Mouse (Mus musculus): ENCODE results near the gene Crim1. TPM values are rescaled to one million over a fixed set of nuclear protein-coding genes. Genes with fewer than 3 reads are reported as not detected.

Crim1 gene
- polyA plus RNA-seq, 1 experiment from 2014 or later = 8.4 TPM

DNA sequence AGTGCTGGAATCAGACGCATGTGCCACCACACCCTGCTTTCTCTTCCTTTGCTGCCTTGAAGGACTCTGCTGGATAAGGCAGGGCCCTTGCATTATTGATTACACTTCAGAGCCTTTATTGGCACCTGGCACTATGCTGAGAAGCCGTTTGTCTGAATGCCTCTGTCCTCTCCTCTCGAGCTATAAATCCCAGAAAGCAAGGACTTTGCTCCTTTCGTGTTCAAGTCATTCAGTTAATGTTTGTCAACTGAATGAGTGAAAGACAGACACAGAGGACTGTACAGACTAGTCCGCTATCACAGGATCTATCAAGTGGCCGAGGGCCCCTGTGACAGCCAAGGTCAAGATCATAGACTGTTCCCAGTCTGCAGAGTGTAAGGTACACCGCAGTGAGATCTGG, 73.8 kb downstream of the Crim1 start:
- TF ChIP-seq CTCF (IDR thresholded peaks at IDR 0.05; ENCODE audit: low read depth) = no peak
- Histone ChIP-seq H3K4me1 (replicated peaks; ENCODE audit: insufficient read depth, low read length) (peaks cover 17% of the 10 kb centered on the region), H3K27ac (no peak overlapping the region), H3K4me3 (replicated peaks; ENCODE audit: low read depth, low read length) (no peak overlapping the region), H3K4me2 (ENCODE audit: low read length) (no peak overlapping the region), H3K9me3 (replicated peaks; ENCODE audit: low read length) (no peaks in the 10 kb centered on the region), H3K27me3 (ENCODE audit: insufficient read depth, low read length) (no peaks in the 10 kb centered on the region), H3K9ac (ENCODE audit: low read depth, low read length) (no peak overlapping the region), H3K36me3 (ENCODE audit: insufficient read depth, low read length) (no peaks in the 10 kb centered on the region)
- ATAC-seq (replicated peaks; ENCODE audit: low FRiP score, low read depth) (no peak), DNase-seq (ENCODE audit: low spot score) (no peak)
- WGBS = 62% methylated on average over 7 of the region's 7 CpGs

DNA sequence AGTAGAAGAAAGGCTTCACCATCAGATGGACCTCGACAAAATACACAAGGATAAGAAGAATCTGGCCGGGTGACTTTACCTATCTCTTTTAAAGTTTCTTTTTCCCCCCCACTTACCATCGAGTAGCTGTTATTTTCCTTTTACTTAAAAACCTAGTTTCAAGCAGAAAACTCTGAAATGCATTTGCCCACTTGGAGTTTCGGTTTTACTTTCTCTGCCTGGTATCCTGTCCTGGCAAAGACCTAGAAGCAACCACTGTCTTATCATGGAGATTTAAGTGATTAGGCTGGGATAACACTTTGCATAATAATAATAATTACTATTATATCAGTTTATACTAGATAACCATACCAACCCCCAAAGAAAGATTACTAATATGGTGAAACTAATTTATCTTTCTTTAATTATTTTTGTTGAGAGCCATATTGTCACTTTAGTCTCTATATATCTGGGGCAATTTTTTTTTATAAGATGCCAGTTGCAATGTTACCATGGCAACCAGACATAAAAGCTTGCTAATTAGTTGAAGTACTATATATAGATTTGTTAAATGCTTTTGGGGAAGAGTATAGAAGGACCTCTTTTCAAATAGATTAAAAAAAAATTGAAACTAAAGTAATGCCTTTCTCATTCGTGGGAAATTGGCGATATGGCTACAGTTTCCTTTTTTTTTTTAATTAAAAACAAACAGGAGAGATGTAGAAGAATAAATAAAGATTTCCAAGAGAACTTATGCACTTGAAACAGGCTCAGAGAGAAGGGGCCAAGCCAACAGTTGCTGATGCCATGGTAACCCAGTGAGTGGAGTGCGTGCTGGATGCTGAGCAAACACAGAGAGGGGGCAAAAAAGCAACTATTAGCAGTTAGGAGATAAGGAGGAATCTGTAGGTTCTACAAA, 74.8 kb downstream of the Crim1 start:
- Histone ChIP-seq H3K4me1 (replicated peaks; ENCODE audit: insufficient read depth, low read length) (peaks cover 17% of the 10 kb centered on the region), H3K4me2 (ENCODE audit: low read length) (no peak overlapping the region), H3K9ac (ENCODE audit: low read depth, low read length) (no peak overlapping the region), H3K9me3 (replicated peaks; ENCODE audit: low read length) (no peaks in the 10 kb centered on the region), H3K27me3 (ENCODE audit: insufficient read depth, low read length) (no peaks in the 10 kb centered on the region), H3K27ac (no peak overlapping the region), H3K36me3 (ENCODE audit: insufficient read depth, low read length) (no peaks in the 10 kb centered on the region), H3K4me3 (replicated peaks; ENCODE audit: low read depth, low read length) (no peak overlapping the region)
- DNase-seq (ENCODE audit: low spot score) (no peak), ATAC-seq (replicated peaks; ENCODE audit: low FRiP score, low read depth) (no peak)
- 87% methylated on average over 7 of the region's 7 CpGs for WGBS
- no peak for TF ChIP-seq CTCF (IDR thresholded peaks at IDR 0.05; ENCODE audit: low read depth)

DNA sequence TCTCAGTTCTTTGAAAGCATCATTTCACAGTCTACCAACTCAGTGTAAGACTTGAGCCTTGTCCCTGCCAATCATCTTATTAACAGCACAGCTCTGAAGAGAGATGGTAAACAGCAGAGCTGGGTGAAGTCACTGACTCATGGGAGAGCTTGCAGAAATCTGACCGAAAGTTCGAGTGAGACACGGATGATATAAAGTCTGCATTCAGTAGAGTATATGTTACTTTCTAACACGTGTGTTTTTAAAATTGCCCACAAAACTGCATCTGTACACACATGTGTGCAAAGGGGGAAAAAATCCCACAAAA, 75.4 kb downstream of the Crim1 start:
- TF ChIP-seq CTCF (IDR thresholded peaks at IDR 0.05; ENCODE audit: low read depth) = no peak
- Histone ChIP-seq H3K4me2 (ENCODE audit: low read length) (no peak overlapping the region), H3K4me3 (replicated peaks; ENCODE audit: low read depth, low read length) (no peak overlapping the region), H3K9me3 (replicated peaks; ENCODE audit: low read length) (no peaks in the 10 kb centered on the region), H3K27me3 (ENCODE audit: insufficient read depth, low read length) (no peaks in the 10 kb centered on the region), H3K27ac (no peak overlapping the region), H3K36me3 (ENCODE audit: insufficient read depth, low read length) (no peaks in the 10 kb centered on the region), H3K9ac (ENCODE audit: low read depth, low read length) (no peak overlapping the region), H3K4me1 (replicated peaks; ENCODE audit: insufficient read depth, low read length) (peaks cover 17% of the 10 kb centered on the region)
- 66% methylated on average over 4 of the region's 4 CpGs for WGBS
- ATAC-seq (replicated peaks; ENCODE audit: low FRiP score, low read depth) (no peak), DNase-seq (ENCODE audit: low spot score) (no peak)

GRCm38 (mm10) chr17:78279191-78279590, 79.1 kb downstream of the Crim1 start:
- no peaks in the 10 kb centered on the region; the same call in 1 of the 2 replicates for H3K4me1 ChIP-seq (replicated peaks; ENCODE audit: insufficient read depth, low read length)
- peak; percentile 19 for DNase-seq (ENCODE audit: low spot score)
- no peak overlapping the region for H3K27ac ChIP-seq
- TF ChIP-seq CTCF (IDR thresholded peaks at IDR 0.05; ENCODE audit: low read depth) = no peak
- no peak overlapping the region for H3K9ac ChIP-seq (ENCODE audit: low read depth, low read length)
- H3K4me2 ChIP-seq (ENCODE audit: low read length) = no peak overlapping the region
- no peak overlapping the region for H3K4me3 ChIP-seq (replicated peaks; ENCODE audit: low read depth, low read length)
- no peak for ATAC-seq (replicated peaks; ENCODE audit: low FRiP score, low read depth)
- no peaks in the 10 kb centered on the region for H3K36me3 ChIP-seq (ENCODE audit: insufficient read depth, low read length)
- no peaks in the 10 kb centered on the region for H3K9me3 ChIP-seq (replicated peaks; ENCODE audit: low read length)
- no peaks in the 10 kb centered on the region for H3K27me3 ChIP-seq (ENCODE audit: insufficient read depth, low read length)
- 62% methylated on average over 12 of the region's 12 CpGs for WGBS

DNA sequence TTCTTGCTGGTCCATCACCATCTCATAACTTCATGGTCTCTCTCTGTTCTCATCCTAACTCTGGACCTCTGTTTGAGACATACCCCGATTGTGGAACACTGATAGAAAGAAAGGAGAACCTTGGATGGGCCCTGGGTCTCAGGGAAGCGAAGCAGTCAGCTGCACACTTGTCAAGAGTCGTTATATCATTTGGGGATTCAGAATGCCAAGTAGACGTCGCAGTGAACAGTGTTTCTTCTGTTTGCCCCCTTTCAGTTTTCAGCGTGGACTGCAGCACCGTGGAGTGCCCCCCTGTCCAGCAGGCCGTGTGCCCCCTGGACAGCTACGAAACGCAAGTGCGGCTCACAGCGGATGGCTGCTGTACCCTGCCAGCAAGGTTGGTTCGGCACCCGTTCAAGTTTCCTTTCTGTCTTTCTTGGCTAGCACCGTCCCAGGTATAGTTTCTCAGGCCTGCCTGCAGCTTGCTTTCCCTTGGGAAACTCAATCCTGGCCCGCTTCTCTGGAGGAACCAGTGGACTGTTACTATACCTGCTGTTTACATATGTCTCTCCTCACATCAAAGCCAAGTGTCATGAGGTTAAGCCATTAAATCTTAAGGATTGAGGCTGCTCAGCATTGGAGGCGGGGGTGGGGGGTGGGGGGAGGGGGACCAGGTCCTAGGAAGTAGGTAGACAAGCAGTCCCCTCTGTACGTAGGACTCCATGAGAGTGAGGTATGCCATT, 81.1 kb downstream of the Crim1 start:
- 44% methylated on average over 18 of the region's 18 CpGs for WGBS
- ATAC-seq (replicated peaks; ENCODE audit: low FRiP score, low read depth) = peak; percentile 49; the same call in 1 of the 2 replicates
- Histone ChIP-seq H3K27me3 (ENCODE audit: insufficient read depth, low read length) (no peaks in the 10 kb centered on the region), H3K4me2 (ENCODE audit: low read length) (peak overlapping the region; percentile 18; the same call in 1 of the 2 replicates), H3K9me3 (replicated peaks; ENCODE audit: low read length) (no peaks in the 10 kb centered on the region), H3K9ac (ENCODE audit: low read depth, low read length) (no peak overlapping the region), H3K27ac (no peak overlapping the region), H3K4me3 (replicated peaks; ENCODE audit: low read depth, low read length) (no peak overlapping the region), H3K4me1 (replicated peaks; ENCODE audit: insufficient read depth, low read length) (no peaks in the 10 kb centered on the region; the same call in 1 of the 2 replicates), H3K36me3 (ENCODE audit: insufficient read depth, low read length) (no peaks in the 10 kb centered on the region)
- TF ChIP-seq CTCF (IDR thresholded peaks at IDR 0.05; ENCODE audit: low read depth) = no peak
- DNase-seq (ENCODE audit: low spot score) = no peak

GRCm38 (mm10) chr17:78283271-78283992, 83.4 kb downstream of the Crim1 start:
- Histone ChIP-seq H3K27ac (no peak overlapping the region), H3K9me3 (replicated peaks; ENCODE audit: low read length) (no peaks in the 10 kb centered on the region), H3K36me3 (ENCODE audit: insufficient read depth, low read length) (no peaks in the 10 kb centered on the region), H3K4me2 (ENCODE audit: low read length) (no peak overlapping the region), H3K4me3 (replicated peaks; ENCODE audit: low read depth, low read length) (no peak overlapping the region), H3K4me1 (replicated peaks; ENCODE audit: insufficient read depth, low read length) (no peaks in the 10 kb centered on the region; the same call in 1 of the 2 replicates), H3K9ac (ENCODE audit: low read depth, low read length) (no peak overlapping the region), H3K27me3 (ENCODE audit: insufficient read depth, low read length) (no peaks in the 10 kb centered on the region)
- 49% methylated on average over 11 of the region's 11 CpGs for WGBS
- no peak for ATAC-seq (replicated peaks; ENCODE audit: low FRiP score, low read depth)
- no peak for TF ChIP-seq CTCF (IDR thresholded peaks at IDR 0.05; ENCODE audit: low read depth)
- DNase-seq (ENCODE audit: low spot score) = no peak

Measured in kidney, postnatal 0 days (tissue).